Mouse (Mus musculus) A20 (cell line): ENCODE measurements around the gene Lrrn3.

Experiments used
- DNase-seq: peaks from one replicate; pipeline ENCODE4 v3.0.0-alpha.2; 2011; ENCODE audit warnings: low read depth, low spot score

The Lrrn3 gene

GRCm38 (mm10) chr12:41436206-41436985 is 49.8 kb downstream of the Lrrn3 start:
- DNase-seq, result no peak

- DNase-seq, result no peak
These were observed 57.4 kb downstream of the Lrrn3 start for GRCm38 (mm10) chr12:41428806-41429205.

GRCm38 (mm10) chr12:41427464-41427863 is 58.8 kb downstream of the Lrrn3 start:
- DNase-seq, result no peak

GRCm38 (mm10) chr12:41425101-41425679 is 61.0 kb downstream of the Lrrn3 start:
- DNase-seq, result no peak

GRCm38 (mm10) chr12:41417961-41418360 is 68.3 kb downstream of the Lrrn3 start:
- DNase-seq, result no peak

GRCm38 (mm10) chr12:41417099-41417498 is 69.1 kb downstream of the Lrrn3 start:
- no peak for DNase-seq

- DNase-seq, result no peak
These were observed 69.6 kb downstream of the Lrrn3 start for GRCm38 (mm10) chr12:41416635-41417034.

- no peak for DNase-seq
These were observed 76.8 kb downstream of the Lrrn3 start for GRCm38 (mm10) chr12:41409431-41409830.

GRCm38 (mm10) chr12:41401923-41402322 is 84.3 kb downstream of the Lrrn3 start:
- DNase-seq, result no peak
